Mouse (Mus musculus): ENCODE data around the gene Znrf1. TPM values are rescaled to one million over a fixed set of nuclear protein-coding genes. Genes with fewer than 3 reads are reported as not detected.

Gene Znrf1
- polyA plus RNA-seq, 1 experiment from 2014 or later: 4.8 TPM

GRCm38 (mm10) chr8:111579318-111579717 is 43.4 kb downstream of the Znrf1 start:
- Histone ChIP-seq H3K9ac (ENCODE audit: low read depth, low read length) (no peak overlapping the region), H3K4me2 (ENCODE audit: low read depth, low read length) (no peak overlapping the region), H3K4me3 (ENCODE audit: low read depth, low read length) (no peak overlapping the region), H3K27ac (ENCODE audit: low read length) (no peak overlapping the region), H3K9me3 (replicated peaks; ENCODE audit: control insufficient read depth, low read length) (no peaks in the 10 kb centered on the region), H3K4me1 (ENCODE audit: control insufficient read depth, low read depth, low read length) (peaks cover 2% of the 10 kb centered on the region; the same call in 1 of the 2 replicates), H3K36me3 (ENCODE audit: control insufficient read depth, insufficient read depth) (no peaks in the 10 kb centered on the region), H3K27me3 (ENCODE audit: control insufficient read depth, insufficient read depth, low read depth, low read length) (no peaks in the 10 kb centered on the region)
- ATAC-seq (ENCODE audit: low read depth): no peak
- 74% methylated on average over 1 of the region's 1 CpGs for WGBS (ENCODE audit: insufficient replicate concordance)

- no peaks in the 10 kb centered on the region for H3K36me3 ChIP-seq (ENCODE audit: control insufficient read depth, insufficient read depth)
- H3K9ac ChIP-seq (ENCODE audit: low read depth, low read length): no peak overlapping the region
- no peak overlapping the region for H3K27ac ChIP-seq (ENCODE audit: low read length)
- no peak for ATAC-seq (ENCODE audit: low read depth)
- H3K9me3 ChIP-seq (replicated peaks; ENCODE audit: control insufficient read depth, low read length): no peaks in the 10 kb centered on the region
- no peaks in the 10 kb centered on the region for H3K27me3 ChIP-seq (ENCODE audit: control insufficient read depth, insufficient read depth, low read depth, low read length)
- no peak overlapping the region for H3K4me3 ChIP-seq (ENCODE audit: low read depth, low read length)
- H3K4me2 ChIP-seq (ENCODE audit: low read depth, low read length): no peak overlapping the region
- WGBS (ENCODE audit: insufficient replicate concordance): 72% methylated on average over 3 of the region's 3 CpGs
- H3K4me1 ChIP-seq (ENCODE audit: control insufficient read depth, low read depth, low read length): no peaks in the 10 kb centered on the region; the same call in 1 of the 2 replicates
Measured at GRCm38 (mm10) chr8:111580306-111580705, 44.4 kb downstream of the Znrf1 start.

GRCm38 (mm10) chr8:111582386-111582785 is 46.5 kb downstream of the Znrf1 start:
- ATAC-seq (ENCODE audit: low read depth): no peak
- 69% methylated on average over 3 of the region's 3 CpGs for WGBS (ENCODE audit: insufficient replicate concordance)
- H3K9me3 ChIP-seq (replicated peaks; ENCODE audit: control insufficient read depth, low read length): no peaks in the 10 kb centered on the region
- no peaks in the 10 kb centered on the region for H3K27me3 ChIP-seq (ENCODE audit: control insufficient read depth, insufficient read depth, low read depth, low read length)
- H3K4me2 ChIP-seq (ENCODE audit: low read depth, low read length): no peak overlapping the region
- H3K27ac ChIP-seq (ENCODE audit: low read length): no peak overlapping the region
- H3K4me3 ChIP-seq (ENCODE audit: low read depth, low read length): no peak overlapping the region
- peaks cover 5% of the 10 kb centered on the region for H3K4me1 ChIP-seq (ENCODE audit: control insufficient read depth, low read depth, low read length)
- no peaks in the 10 kb centered on the region for H3K36me3 ChIP-seq (ENCODE audit: control insufficient read depth, insufficient read depth)
- no peak overlapping the region for H3K9ac ChIP-seq (ENCODE audit: low read depth, low read length)

- 70% methylated on average over 3 of the region's 3 CpGs for WGBS (ENCODE audit: insufficient replicate concordance)
- H3K27me3 ChIP-seq (ENCODE audit: control insufficient read depth, insufficient read depth, low read depth, low read length): no peaks in the 10 kb centered on the region
- no peaks in the 10 kb centered on the region for H3K9me3 ChIP-seq (replicated peaks; ENCODE audit: control insufficient read depth, low read length)
- no peaks in the 10 kb centered on the region for H3K36me3 ChIP-seq (ENCODE audit: control insufficient read depth, insufficient read depth)
- no peak for ATAC-seq (ENCODE audit: low read depth)
- no peak overlapping the region for H3K4me3 ChIP-seq (ENCODE audit: low read depth, low read length)
- H3K4me1 ChIP-seq (ENCODE audit: control insufficient read depth, low read depth, low read length): peaks cover 14% of the 10 kb centered on the region
- no peak overlapping the region for H3K9ac ChIP-seq (ENCODE audit: low read depth, low read length)
- H3K27ac ChIP-seq (ENCODE audit: low read length): no peak overlapping the region
- H3K4me2 ChIP-seq (ENCODE audit: low read depth, low read length): no peak overlapping the region
Measured at GRCm38 (mm10) chr8:111584946-111585345, 49.0 kb downstream of the Znrf1 start.

- Histone ChIP-seq H3K9me3 (replicated peaks; ENCODE audit: control insufficient read depth, low read length) (no peaks in the 10 kb centered on the region), H3K27ac (ENCODE audit: low read length) (0 out of 2 replicates have a peak overlapping the region, but pooled peaks have one; percentile 47), H3K9ac (ENCODE audit: low read depth, low read length) (no peak overlapping the region), H3K27me3 (ENCODE audit: control insufficient read depth, insufficient read depth, low read depth, low read length) (no peaks in the 10 kb centered on the region), H3K4me3 (ENCODE audit: low read depth, low read length) (no peak overlapping the region), H3K36me3 (ENCODE audit: control insufficient read depth, insufficient read depth) (no peaks in the 10 kb centered on the region), H3K4me1 (ENCODE audit: control insufficient read depth, low read depth, low read length) (peaks cover 14% of the 10 kb centered on the region), H3K4me2 (ENCODE audit: low read depth, low read length) (no peak overlapping the region)
- peak; percentile 79 for ATAC-seq (ENCODE audit: low read depth)
- WGBS (ENCODE audit: insufficient replicate concordance): 8% methylated on average over 1 of the region's 1 CpGs
Measured at GRCm38 (mm10) chr8:111587545-111588094, 51.7 kb downstream of the Znrf1 start.

- Histone ChIP-seq H3K4me2 (ENCODE audit: low read depth, low read length) (no peak overlapping the region), H3K27me3 (ENCODE audit: control insufficient read depth, insufficient read depth, low read depth, low read length) (no peaks in the 10 kb centered on the region), H3K9ac (ENCODE audit: low read depth, low read length) (no peak overlapping the region), H3K9me3 (replicated peaks; ENCODE audit: control insufficient read depth, low read length) (no peaks in the 10 kb centered on the region), H3K27ac (ENCODE audit: low read length) (no peak overlapping the region), H3K4me1 (ENCODE audit: control insufficient read depth, low read depth, low read length) (peaks cover 15% of the 10 kb centered on the region), H3K4me3 (ENCODE audit: low read depth, low read length) (no peak overlapping the region), H3K36me3 (ENCODE audit: control insufficient read depth, insufficient read depth) (no peaks in the 10 kb centered on the region)
- ATAC-seq (ENCODE audit: low read depth): no peak
- 67% methylated on average over 2 of the region's 2 CpGs for WGBS (ENCODE audit: insufficient replicate concordance)
Measured at GRCm38 (mm10) chr8:111588336-111588735, 52.4 kb downstream of the Znrf1 start.

GRCm38 (mm10) chr8:111590214-111590613 is 54.3 kb downstream of the Znrf1 start:
- Histone ChIP-seq H3K4me3 (ENCODE audit: low read depth, low read length) (no peak overlapping the region), H3K27me3 (ENCODE audit: control insufficient read depth, insufficient read depth, low read depth, low read length) (no peaks in the 10 kb centered on the region), H3K36me3 (ENCODE audit: control insufficient read depth, insufficient read depth) (no peaks in the 10 kb centered on the region), H3K9me3 (replicated peaks; ENCODE audit: control insufficient read depth, low read length) (no peaks in the 10 kb centered on the region), H3K4me1 (ENCODE audit: control insufficient read depth, low read depth, low read length) (peaks cover 23% of the 10 kb centered on the region), H3K9ac (ENCODE audit: low read depth, low read length) (no peak overlapping the region), H3K27ac (ENCODE audit: low read length) (no peak overlapping the region), H3K4me2 (ENCODE audit: low read depth, low read length) (no peak overlapping the region)
- ATAC-seq (ENCODE audit: low read depth): no peak
- 54% methylated on average over 3 of the region's 3 CpGs for WGBS (ENCODE audit: insufficient replicate concordance)

- peaks cover 30% of the 10 kb centered on the region for H3K4me1 ChIP-seq (ENCODE audit: control insufficient read depth, low read depth, low read length)
- no peaks in the 10 kb centered on the region for H3K36me3 ChIP-seq (ENCODE audit: control insufficient read depth, insufficient read depth)
- no peaks in the 10 kb centered on the region for H3K9me3 ChIP-seq (replicated peaks; ENCODE audit: control insufficient read depth, low read length)
- H3K4me3 ChIP-seq (ENCODE audit: low read depth, low read length): no peak overlapping the region
- H3K27me3 ChIP-seq (ENCODE audit: control insufficient read depth, insufficient read depth, low read depth, low read length): no peaks in the 10 kb centered on the region
- no peak for ATAC-seq (ENCODE audit: low read depth)
- no peak overlapping the region for H3K9ac ChIP-seq (ENCODE audit: low read depth, low read length)
- H3K27ac ChIP-seq (ENCODE audit: low read length): no peak overlapping the region
- no peak overlapping the region for H3K4me2 ChIP-seq (ENCODE audit: low read depth, low read length)
Measured at GRCm38 (mm10) chr8:111591176-111591575, 55.3 kb downstream of the Znrf1 start.

- H3K9ac ChIP-seq (ENCODE audit: low read depth, low read length): no peak overlapping the region
- H3K36me3 ChIP-seq (ENCODE audit: control insufficient read depth, insufficient read depth): no peaks in the 10 kb centered on the region
- H3K9me3 ChIP-seq (replicated peaks; ENCODE audit: control insufficient read depth, low read length): no peaks in the 10 kb centered on the region
- WGBS (ENCODE audit: insufficient replicate concordance): 64% methylated on average over 7 of the region's 7 CpGs
- H3K4me1 ChIP-seq (ENCODE audit: control insufficient read depth, low read depth, low read length): peaks cover 36% of the 10 kb centered on the region
- no peak overlapping the region for H3K4me2 ChIP-seq (ENCODE audit: low read depth, low read length)
- H3K27me3 ChIP-seq (ENCODE audit: control insufficient read depth, insufficient read depth, low read depth, low read length): no peaks in the 10 kb centered on the region
- ATAC-seq (ENCODE audit: low read depth): no peak
- no peak overlapping the region for H3K27ac ChIP-seq (ENCODE audit: low read length)
- H3K4me3 ChIP-seq (ENCODE audit: low read depth, low read length): no peak overlapping the region
Measured at GRCm38 (mm10) chr8:111592390-111592910, 56.6 kb downstream of the Znrf1 start.
